Mouse (Mus musculus) olfactory bulb, adult 2 months (tissue): Measurements from ENCODE around the gene Fstl4.

ENCODE experiments used
- CTCF ChIP-seq: fragments of 200-500 bp; IDR thresholded peaks from 2 replicates; pipeline ENCODE4 v1.5.1; 2012; ENCODE audit warnings: low read depth, mild to moderate bottlenecking, low read length, moderate library complexity; ENCODE audit not compliant: insufficient read depth
- POLR2A ChIP-seq: fragments of 200-500 bp; IDR thresholded peaks from 2 replicates; pipeline ENCODE4 v1.6.1; 2012; ENCODE audit warnings: mild to moderate bottlenecking, low read depth, low read length, moderate library complexity; ENCODE audit not compliant: insufficient read depth

DNA sequence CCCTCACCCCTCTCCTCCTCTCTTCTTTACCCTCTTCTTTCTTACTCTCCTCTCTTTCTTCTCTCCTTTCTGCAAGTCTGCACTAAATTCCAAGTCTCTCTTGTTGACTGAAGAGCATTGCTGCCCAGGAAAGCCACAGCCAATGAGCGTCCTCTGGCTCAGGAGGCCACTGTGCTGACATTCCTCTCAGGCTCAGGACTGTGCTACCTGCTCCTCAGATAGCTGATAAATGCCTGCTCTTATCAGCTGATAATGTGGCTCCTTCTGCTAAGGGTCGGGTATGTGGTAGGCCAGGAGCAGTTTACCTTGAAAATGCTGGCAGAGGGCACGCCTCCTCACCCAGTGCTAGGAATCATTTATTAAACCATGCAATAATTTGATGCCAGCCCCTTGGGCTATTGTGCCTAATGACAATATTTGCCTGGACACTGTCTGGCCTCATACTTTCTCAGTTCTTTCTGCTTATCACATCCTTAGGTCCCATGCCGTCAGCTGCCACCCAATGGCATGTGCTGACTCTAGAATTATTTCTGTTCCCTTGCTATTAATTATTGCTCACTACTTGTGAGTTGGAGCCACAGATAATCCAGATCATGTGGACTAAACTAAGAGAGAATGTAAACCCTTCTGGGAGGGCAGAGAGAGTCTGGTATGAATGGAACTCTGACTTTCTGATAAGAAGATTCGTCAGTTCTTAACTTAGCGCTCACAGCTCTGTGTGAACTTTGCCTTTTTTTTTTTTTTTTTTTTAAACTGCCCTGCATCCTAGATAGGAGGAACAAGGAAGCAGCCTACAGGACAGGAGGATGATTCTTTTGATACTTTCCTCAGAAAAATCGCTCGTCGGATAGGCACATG lies 19.6 kb upstream of the Fstl4 start:
- TF ChIP-seq POLR2A = no peak
- no peak for TF ChIP-seq CTCF
